Mouse (Mus musculus) spleen, embryonic (tissue): ENCODE measurements at regions not wholly inside any gene's neighbourhood (a gene's known extent, or its start where the extent isn't known, plus 50 kb on each side); places are given as distances from the start of the nearest gene placed in this dataset.

Experiments used
- CTCF ChIA-PET: fragments of 350-600 bp; sonication (Branson Sonifier 250); formaldehyde crosslinking; loops from one replicate; lab custom pipeline; 2022; lab: Charles Lee

GRCm38 (mm10) chr12:14088960-14089359, 62.9 kb downstream of the Fam84a start:
- CTCF ChIA-PET: no interaction called here

DNA sequence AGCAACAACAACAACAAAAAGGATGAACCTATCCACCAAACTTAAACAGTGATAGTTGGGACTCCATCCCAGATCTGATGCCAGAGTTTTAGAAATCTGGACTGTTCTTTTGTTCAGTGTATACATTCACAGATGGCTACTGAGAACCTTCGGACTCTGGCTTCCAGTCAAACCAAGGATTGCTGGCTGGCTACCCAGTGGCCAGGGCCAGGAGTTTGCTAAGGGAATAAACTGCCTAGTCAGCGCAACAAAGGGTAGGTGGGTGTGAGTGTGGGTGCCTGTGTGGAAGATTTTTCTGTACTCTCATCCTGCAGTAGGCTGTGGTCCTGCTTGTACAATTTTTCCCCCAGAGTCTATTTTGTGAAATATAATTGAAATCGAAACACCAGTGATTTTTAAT, 69.1 kb downstream of the Fam84a start:
- CTCF ChIA-PET: no interaction called here

- CTCF ChIA-PET: interaction anchor here (0.7 kb wide), 1 partner anchor 37 kb away, joined by 4 read pairs; no protein-coding TSS in a partner anchor
Observed at GRCm38 (mm10) chr12:14079892-14080291, 72.0 kb downstream of the Fam84a start.

GRCm38 (mm10) chr12:14069049-14069448, 82.8 kb downstream of the Fam84a start:
- CTCF ChIA-PET: no interaction called here

- CTCF ChIA-PET: no interaction called here
Observed at GRCm38 (mm10) chr12:14065401-14065800, 86.5 kb downstream of the Fam84a start.

DNA sequence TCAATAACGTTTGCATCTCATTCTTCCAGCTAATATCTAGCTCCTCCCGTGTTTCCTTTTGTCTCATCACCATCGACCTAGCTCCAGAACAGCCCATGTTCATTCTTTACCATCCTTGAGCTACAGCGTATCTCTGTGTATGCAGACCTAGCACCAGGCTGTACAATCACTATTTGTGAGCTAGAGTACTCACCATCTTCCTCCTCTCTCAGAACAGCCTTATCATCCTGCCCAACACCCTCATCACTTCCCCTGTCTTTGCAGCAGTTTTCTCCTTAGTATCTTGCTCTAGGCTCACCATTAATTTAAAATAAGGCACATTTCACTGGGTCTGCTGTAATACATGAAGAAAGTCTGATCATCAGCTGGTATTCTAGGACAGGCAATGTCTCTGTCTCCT, 88.6 kb downstream of the Fam84a start:
- CTCF ChIA-PET: no interaction called here

GRCm38 (mm10) chr12:14056116-14056515, 95.7 kb downstream of the Fam84a start:
- CTCF ChIA-PET: no interaction called here

GRCm38 (mm10) chr12:14032363-14032762, 119.5 kb downstream of the Fam84a start:
- CTCF ChIA-PET: no interaction called here

GRCm38 (mm10) chr12:14015271-14015670, 136.6 kb downstream of the Fam84a start:
- CTCF ChIA-PET: no interaction called here

- CTCF ChIA-PET: no interaction called here
Observed at GRCm38 (mm10) chr12:14005991-14006390, 145.9 kb downstream of the Fam84a start.

DNA sequence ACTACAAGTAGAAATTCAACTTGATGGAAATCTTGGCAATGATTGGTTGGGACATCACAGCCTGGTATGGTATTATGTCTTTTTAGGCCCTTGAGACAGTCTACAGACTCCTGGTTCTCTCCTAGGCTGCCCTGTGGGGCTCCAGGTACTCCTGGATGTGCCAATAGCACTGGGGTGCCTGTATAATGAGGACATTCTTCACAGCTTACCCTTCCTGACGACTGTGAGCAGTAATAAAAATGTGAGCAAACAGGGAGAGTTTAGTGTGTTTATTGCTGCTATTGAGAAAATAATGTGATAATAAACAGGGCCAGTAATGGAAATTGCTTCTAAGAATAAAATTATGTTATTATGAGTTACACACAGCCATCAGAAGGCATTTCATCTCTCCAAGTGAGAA, 150.2 kb downstream of the Fam84a start:
- CTCF ChIA-PET: no interaction called here

- CTCF ChIA-PET: no interaction called here
Observed at GRCm38 (mm10) chr12:13984396-13984776, 167.5 kb downstream of the Fam84a start.

- CTCF ChIA-PET: no interaction called here
Observed at GRCm38 (mm10) chr12:13983631-13984395, 168.0 kb downstream of the Fam84a start.

- CTCF ChIA-PET: no interaction called here
Observed at GRCm38 (mm10) chr12:13964537-13964936, 187.3 kb downstream of the Fam84a start.

DNA sequence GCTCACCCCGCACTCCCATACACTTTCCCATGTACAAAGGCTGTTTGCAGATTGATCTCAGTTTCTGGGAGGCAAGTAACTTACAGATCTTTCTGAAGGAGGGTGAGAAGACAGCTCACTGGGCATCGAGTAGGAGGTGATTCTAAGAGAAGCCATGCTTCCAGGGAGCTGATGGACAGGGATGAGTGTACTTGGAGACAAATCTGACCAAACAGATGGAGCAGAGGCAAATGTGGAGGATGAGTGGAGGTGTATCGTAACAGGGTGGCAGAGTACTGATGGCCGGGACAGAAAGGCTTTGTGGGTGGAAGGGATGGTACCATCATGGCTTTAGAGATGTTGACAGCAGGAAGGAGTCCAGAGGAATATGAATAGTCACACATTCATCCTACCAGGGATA, 212.4 kb downstream of the Fam84a start:
- CTCF ChIA-PET: no interaction called here

GRCm38 (mm10) chr12:13921066-13921465, 230.8 kb downstream of the Fam84a start:
- CTCF ChIA-PET: no interaction called here

DNA sequence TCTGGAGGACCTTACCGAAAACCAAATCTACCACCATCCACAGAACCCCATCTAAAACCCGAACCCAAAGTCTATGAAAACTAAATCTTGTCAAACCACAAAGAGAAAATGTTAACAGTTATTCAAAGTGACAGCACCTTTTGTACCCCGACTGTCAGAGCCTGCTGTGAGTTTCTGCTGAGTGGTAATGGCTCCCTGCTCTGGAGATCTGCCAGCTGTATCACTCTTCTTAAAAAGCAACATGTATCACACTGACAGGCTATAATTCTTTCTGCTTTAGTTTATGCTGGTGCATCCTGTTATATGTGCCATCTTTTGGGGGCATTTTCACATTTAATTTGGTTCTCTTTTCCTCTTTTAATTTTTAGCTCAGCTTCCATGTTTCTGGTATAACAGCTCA, 268.5 kb downstream of the Fam84a start:
- CTCF ChIA-PET: no interaction called here

DNA sequence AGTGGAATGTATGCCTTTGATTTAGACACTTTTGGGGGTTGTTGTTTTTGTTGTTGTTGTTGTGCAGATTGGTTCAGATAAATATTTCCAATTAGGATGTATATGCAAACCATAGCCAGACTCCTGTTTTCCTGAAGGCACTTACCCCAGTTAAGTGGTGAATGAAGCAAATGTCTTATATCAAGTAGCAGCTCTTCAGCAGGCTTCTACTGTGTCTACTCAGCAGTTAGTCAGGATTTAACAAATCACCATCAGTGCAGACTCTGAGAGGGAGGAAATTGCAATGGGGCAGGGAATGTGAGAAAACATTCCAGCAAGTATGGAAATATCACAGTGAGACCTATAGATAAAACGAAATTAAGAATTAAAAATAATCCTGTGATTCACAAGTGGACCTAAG, 282.7 kb downstream of the Fam84a start:
- CTCF ChIA-PET: no interaction called here

DNA sequence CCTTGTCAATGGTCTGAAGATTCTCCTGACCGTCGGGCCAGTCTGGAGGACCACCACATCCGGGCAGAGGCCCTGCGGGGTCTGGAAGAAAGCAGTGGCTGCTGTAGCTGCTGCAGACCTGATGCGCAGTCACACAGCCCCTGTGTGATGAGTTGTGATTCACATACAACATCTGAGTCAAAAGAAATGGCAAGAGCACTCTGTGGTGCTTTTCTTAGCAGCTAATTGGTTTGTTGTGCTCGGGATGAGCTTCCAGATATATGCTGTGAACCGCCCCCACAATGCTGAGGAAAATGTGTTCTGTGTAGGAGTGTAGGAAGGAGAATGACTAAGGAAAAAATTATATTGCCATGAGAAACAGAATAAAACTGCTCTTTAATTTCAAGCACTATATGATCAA, 290.6 kb downstream of the Fam84a start:
- CTCF ChIA-PET: no interaction called here

DNA sequence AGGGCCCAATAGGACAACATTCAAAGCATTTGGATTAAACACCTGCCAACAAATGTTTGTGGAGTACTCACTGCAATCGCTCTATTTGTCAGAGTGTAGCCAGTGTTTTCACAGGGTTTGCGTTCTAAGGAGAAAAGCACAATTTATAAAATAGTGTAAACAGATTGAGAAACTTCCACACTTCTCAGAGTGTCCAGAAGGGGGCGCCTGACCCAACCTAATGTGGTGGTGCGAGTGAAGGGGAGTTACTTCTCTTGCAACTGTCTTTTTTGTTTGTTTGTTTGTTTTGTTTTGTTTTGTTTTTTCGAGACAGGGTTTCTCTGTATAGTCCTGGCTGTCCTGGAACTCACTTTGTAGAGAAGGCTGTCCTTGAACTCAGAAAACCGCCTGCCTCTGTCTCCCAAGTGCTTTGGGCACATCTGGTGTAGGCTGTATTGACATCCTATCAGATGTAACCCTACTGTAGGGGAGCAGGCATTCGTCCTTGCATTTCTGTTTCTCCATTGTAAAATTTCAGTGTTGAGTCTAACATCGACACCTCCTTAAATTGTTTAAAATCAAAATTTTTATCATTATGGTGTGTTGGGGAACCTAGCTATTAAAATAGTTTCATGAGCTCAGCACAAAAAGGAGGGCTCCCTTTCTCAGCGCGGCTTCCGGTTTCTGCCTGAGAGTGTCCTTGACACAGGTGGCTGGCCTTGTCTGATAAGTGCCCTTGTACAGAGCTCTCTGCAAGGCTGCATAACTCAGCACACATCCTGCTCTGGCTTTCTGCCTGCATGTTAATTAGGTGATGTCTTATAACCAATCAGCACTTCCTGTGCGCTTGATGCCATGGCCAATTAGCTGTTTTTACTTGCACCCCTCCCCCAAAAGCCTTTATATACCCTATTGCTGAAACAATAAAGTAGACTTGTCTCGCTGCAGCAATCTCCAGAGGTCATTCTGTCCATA, 307.0 kb downstream of the Fam84a start:
- CTCF ChIA-PET: no interaction called here

DNA sequence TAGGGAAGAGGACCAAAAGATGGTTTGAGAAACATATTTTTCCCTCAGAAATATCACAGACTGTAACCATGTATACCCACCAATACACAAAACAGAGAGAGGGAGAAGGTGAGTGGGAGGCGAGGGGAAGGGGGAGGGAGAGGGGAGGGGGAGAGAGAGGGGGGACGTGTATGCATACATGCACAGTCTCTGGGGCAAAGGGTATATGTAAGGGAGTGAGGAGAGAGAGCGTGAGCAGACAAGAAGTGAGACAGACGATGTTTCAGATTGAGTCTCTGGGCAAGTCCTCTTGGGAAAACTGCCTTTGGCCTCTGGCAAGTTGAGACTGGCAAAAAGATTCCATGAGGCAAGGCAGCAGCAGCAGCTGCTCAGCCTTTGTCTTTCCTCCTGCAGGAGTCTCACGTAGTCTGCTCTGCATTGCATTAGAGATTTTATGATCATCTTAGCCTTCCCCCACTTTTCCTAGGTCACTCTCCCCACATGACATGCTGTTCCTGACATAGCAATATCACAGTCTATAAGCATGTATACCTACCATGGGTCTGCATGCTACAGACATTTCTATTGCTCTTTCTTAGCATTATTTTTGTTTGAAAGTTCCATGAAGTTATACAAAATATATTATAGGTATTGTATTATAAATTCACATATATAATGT, 308.3 kb downstream of the Fam84a start:
- CTCF ChIA-PET: no interaction called here

DNA sequence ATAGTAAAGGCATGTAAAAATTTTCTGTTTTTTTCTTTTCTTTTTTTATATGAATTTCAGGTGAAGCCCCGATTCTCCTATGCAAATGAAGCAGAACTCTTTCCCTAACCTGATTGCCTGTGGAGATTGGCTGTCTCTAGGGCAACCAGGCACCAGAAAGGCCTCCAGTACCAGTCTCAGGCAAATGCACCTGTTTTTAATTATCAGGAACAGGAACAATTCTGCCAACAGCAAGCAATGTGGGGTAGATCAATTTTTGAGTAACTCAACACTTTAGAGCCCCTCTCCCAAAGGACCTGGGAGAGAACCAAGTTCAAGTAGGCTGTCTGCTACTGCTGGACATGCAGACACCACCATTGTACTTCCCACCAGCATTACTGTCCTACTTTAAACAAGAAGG, 310.6 kb downstream of the Fam84a start:
- CTCF ChIA-PET: no interaction called here
